24 mouse cellular contexts compared by ENCODE assay signal in the genomic region with DNA sequence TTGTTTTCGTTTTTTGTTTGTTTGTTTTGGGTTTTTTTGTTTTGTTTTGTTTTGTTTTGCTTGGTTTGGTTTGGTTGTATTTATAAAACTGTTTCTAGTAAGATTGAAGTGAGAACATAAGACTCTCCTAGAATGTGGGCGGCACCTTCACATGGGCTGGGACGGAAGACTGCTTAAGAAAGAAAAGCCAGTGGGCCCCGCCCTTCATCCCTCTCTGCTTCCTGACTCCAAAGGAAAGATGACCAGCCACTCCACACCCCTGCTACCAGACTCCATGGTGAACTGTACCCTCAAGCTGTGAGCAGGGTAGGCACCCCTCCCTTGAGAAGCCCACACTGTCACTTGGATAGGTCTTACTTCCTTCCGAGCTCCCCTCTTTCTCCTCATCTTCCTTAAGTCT.
"Had no signal": no experiment of that assay in that cellular context is flagged by ENCODE, and none has a peak within 500 bp of the region (broad histone marks: within the 10 kb centered on the region; RNA-seq: fewer than 3 reads in every experiment).

No protein-coding gene starts in this region.

- H3K27ac ChIP-seq: heart, embryonic 10.5 days; hindbrain, embryonic 10.5 days; hindbrain, embryonic 12.5 days; hindbrain, embryonic 14.5 days; layer of hippocampus, adult 2 months; left cerebral cortex, adult 2 months; limb, embryonic 13.5 days; limb, embryonic 15.5 days; liver, embryonic 12.5 days; liver, embryonic 14.5 days had no signal

- DNase-seq: gastrocnemius, postnatal 10 days; gastrocnemius, postnatal 25 days; heart, adult 18-20 months; heart, postnatal 10 days; heart, postnatal 4 days; kidney, adult 18-20 months; kidney, adult 8-10 months; kidney, postnatal 10 days; kidney, postnatal 25 days; kidney, postnatal 4 days had no signal

- H3K4me1 ChIP-seq: heart, embryonic 10.5 days; hindbrain, embryonic 10.5 days; hindbrain, embryonic 12.5 days; limb, embryonic 13.5 days; limb, embryonic 15.5 days; liver, embryonic 12.5 days had no signal

- ATAC-seq: hindbrain, embryonic 16.5 days; inflammation-experienced regulatory T-cells, adult 6 months; intestine, postnatal 0 days; liver, embryonic 12.5 days had no signal

- H3K27me3 ChIP-seq: heart, embryonic 12.5 days; hindbrain, embryonic 12.5 days; limb, embryonic 13.5 days; limb, embryonic 15.5 days; liver, embryonic 12.5 days had no signal

- H3K36me3 ChIP-seq: heart, embryonic 10.5 days; heart, embryonic 12.5 days; hindbrain, embryonic 10.5 days; hindbrain, embryonic 12.5 days; limb, embryonic 13.5 days; limb, embryonic 15.5 days; liver, embryonic 12.5 days had no signal

- H3K4me3 ChIP-seq: heart, embryonic 10.5 days; heart, embryonic 12.5 days; hindbrain, embryonic 10.5 days; hindbrain, embryonic 12.5 days; layer of hippocampus, adult 2 months; left cerebral cortex, adult 2 months; limb, embryonic 13.5 days; limb, embryonic 15.5 days; liver, embryonic 12.5 days had no signal

- H3K9me3 ChIP-seq: heart, embryonic 10.5 days; heart, embryonic 12.5 days; hindbrain, embryonic 10.5 days; hindbrain, embryonic 12.5 days; limb, embryonic 13.5 days; limb, embryonic 15.5 days; liver, embryonic 12.5 days had no signal

- H3K4me2 ChIP-seq: heart, embryonic 12.5 days; hindbrain, embryonic 12.5 days; hindbrain, embryonic 14.5 days; limb, embryonic 13.5 days; limb, embryonic 15.5 days; liver, embryonic 12.5 days had no signal

- H3K9ac ChIP-seq: heart, embryonic 12.5 days; hindbrain, embryonic 12.5 days; hindbrain, embryonic 14.5 days; limb, embryonic 13.5 days; limb, embryonic 15.5 days; liver, embryonic 12.5 days; liver, embryonic 14.5 days had no signal
